Mouse (Mus musculus) layer of hippocampus, postnatal 14 days (tissue): Measurements from ENCODE around the gene Tnc. TPM values are rescaled to one million over a fixed set of nuclear protein-coding genes. Genes with fewer than 3 reads are reported as not detected.
"Not testable (repeated sequence)": the region's sequence is repeated elsewhere in the genome, so short reads cannot be mapped to it uniquely, and the experiment has no call there.

Experiments
- DNase-seq, 2 experiments: peaks; one replicate each; pipeline ENCODE4 v3.0.0; 2021 to 2022; ENCODE audit warnings: low spot score in 2 of 2, mixed read lengths in 1 of 2
- total RNA-seq, 2 experiments: library from RNA; stranded (reverse); gene quantifications; 2 replicates each; pipeline ENCODE4 v1.2.3; 2021

Tnc gene
- total RNA-seq, 2 experiments from 2014 or later, result 15.9 to 18.7 TPM

DNA sequence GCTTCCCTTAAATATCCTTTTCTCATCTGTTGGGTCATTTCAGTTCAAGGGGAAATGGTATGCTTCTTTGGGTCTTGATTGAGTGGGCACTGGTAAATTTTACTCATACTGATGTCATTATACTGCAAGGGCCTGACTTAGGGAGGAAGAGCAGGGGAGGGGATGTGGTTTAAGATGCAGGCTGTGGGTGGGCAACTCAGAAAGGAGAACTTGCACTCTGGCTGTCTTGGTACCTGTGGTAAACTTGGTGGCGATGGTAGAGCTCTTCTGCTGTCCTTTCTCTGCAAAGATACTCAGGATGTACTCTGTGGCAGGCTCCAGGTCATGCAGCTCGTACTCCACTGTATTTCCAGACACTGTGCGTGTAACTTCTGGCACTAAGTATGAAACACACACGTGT is 75.9 kb downstream of the Tnc start:
- DNase-seq, result no peak

DNA sequence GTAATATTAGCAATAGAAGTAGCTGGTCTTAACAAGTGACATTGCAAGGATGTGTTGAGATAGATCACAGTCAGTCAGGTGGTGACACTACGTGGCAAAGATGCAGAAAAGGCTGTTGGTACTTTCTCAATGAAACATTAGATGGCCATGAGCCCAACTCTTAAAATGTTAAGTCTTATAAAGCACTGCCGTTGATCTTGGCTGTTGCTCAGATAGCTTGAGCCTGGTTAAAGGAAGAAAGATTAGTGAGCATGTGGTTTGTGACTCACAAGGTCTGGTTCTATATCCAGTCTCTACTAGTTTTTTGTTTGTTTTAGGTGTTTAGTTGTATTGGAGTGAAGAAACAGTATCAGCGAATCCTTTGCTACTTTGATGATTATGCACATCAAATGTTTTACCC is 76.9 kb downstream of the Tnc start:
- DNase-seq, result no peak

DNA sequence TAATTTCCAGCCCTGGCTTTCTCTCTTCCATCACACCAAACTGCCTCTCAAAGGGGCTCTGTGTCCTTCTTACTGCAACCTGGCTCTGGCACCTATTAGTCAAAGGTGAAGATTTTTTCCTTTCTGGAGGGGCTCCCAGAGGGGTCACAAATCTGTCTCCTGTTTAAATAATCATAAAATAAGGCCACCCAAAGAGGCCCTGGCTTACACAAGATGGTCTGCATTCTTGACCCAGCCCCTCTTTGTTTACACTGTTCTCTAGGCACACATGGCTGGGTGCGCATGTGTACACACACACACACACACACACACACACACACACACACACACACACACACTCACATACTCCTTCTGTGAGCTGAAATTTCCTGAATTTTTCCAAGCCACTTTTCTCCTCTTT is 83.4 kb downstream of the Tnc start:
- DNase-seq, result no peak

DNA sequence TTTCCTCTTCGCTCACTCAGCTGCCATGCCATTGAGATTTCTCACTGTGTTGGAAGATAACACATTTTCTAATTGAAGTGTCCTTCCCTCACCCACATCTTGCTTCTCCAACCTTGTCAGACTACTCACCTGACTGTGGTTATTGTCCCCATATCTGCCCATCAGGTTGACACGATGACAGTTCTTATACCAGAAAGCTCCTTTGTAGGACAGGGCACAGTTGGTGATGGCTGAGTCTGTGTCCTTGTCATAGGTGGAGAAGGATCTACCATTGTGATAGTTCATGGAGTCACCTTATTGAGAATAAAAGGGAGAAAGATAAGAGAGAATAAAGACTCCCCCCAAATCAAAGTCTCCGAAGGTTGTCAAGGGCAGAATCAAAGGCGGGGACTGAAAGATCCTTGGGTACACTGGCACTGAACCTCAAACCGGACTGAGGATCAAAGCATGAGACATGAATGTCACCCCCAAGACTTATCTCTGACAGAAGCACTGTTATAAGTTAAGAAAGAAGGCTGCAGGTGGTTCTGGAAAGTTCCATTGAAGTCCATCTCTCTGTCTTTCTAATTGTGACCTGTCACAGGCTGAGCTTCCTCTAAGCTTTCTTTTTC is 84.9 kb downstream of the Tnc start:
- no peak for DNase-seq

DNA sequence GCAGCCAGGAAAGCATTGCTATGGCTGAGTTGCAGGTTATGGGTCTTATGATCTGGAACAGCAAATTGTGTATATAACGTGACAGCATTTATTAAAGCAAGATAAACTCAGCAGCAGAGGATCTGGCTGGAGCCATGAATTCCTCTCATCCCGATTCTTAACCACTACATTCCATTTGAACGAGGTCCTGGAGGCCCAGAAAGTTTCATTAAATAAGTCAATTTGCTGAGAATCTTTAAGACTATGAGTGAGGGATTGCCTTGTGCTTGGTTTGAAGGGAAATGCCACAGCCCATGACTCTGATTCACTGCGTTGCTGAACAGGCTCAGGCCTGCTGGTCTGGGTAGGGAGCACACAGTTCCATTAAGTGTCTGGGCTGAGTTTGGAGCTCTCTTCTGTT is 88.2 kb downstream of the Tnc start:
- DNase-seq, result no peak

DNA sequence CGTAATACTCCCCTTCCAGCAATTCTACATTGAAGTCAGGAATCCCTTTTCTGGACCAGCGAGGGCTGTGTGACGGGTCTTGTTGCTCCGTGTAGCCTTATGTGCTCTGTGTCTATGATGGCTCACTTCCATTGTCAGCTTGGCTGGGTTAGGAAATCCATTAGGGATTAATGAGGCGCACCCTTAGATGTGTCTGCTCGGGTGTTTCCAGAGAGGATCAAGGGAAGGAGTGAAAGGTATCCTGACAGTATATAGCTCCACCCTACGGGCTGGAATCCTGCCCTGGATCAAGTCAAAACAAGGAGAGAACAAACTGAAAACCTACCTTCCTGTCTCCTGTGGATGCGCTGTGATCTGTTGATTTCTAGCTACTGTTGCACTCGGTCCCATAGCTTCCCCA is 96.8 kb downstream of the Tnc start:
- DNase-seq, result no peak

DNA sequence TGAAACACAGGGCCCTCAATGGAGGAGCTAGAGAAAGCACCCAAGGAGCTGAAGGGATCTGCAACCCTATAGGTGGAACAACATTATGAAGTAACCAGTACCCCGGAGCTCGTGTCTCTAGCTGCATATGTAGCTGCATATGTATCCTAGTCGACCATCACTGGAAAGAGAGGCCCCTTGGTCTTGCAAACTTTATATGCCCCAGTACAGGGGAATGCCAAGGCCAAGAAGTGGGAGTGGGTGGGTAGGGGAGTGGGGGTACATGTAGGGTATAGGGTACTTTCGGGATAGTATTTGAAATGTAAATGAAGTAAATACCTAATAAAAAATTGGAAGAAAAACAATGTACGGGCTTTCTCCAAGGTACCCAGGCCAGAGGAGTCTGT is 98.1 kb downstream of the Tnc start:
- not testable (repeated sequence) for DNase-seq

DNA sequence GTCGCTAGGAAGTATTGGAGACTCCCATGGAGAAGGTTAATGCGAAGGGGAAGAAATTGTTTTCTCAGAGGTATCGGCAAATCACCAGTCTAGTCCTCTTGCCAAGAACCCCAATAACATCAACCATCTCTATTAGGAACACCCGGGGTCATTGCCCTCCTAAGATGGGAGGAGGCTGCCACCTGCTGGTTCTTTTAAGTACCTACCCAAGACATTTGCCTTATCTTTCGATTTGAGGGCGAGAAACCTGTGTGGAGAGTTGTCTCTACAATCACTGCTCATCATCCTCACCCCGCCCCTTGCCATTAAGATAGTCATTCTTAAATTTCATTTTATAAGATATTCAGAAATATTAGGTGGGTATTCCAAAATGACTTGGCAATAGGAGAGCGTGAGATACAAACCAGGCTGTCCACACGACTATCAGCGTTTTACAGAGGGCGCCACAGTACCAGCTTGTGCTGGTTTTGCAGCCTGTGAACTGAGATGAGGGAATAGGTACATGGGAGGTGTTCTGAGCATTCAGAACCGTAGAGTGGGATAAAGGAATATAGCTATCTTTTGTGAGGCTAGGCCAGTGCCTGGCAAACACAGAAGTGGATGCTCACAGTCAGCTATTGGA is 98.6 kb downstream of the Tnc start:
- peak; percentile 68 to 70 for DNase-seq

DNA sequence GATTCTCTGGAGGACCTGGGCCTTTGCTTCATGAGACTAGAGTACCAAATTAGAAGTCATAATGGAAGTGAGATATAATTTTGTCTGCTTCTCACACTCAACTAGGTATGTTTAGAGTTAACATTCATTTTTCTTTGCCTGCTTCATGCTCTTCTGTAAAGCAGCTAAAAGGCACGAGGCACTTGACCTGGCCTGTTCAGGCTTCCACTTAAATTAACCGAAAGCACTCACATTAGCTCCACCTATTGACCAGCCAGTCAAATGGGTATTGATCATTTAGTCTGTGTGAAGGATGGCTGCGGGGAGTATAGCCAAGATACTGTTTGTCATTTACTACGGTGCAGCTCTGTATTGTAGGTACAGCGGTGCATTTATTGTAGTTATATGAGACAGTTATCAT is 103.0 kb downstream of the Tnc start:
- DNase-seq, result no peak

DNA sequence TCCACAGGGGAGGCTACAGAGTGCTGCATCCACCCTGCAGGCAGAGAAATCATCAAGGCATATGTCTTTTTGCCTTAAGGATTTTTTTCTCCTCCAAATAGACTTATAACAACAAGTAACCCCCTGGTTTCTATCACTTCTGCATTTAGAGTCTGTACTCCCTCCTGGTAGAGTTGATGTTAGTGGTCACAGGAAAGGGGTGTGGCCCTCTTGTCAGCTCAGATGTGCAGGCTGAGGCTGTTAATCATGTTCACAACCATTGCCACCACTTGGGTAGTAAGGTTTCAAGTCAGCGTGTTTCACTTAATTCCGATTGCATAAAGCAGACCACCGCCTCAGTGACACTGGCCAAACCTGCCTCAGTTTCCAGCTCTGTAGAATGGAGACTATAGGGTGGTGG is 103.9 kb downstream of the Tnc start:
- DNase-seq, result no peak

DNA sequence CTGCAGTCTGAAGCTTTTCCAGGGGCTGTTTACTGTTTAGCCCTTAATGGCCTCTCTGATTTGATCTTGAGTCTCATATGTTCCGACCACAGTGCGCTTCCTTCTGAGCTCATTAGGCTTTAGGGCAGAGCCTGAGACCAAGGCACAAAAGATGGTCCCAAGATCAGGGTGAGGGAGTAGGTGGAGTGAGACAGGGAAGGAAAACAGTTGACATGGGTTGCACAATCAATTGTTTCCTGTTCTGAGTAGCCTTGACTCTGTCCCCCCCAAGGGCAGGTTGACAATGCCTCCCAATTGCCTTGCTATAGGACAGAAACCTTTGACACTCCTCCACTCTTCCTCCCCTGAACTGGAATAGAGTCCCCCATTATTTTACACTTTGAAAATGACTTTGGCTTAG is 105.4 kb downstream of the Tnc start:
- DNase-seq, result no peak

DNA sequence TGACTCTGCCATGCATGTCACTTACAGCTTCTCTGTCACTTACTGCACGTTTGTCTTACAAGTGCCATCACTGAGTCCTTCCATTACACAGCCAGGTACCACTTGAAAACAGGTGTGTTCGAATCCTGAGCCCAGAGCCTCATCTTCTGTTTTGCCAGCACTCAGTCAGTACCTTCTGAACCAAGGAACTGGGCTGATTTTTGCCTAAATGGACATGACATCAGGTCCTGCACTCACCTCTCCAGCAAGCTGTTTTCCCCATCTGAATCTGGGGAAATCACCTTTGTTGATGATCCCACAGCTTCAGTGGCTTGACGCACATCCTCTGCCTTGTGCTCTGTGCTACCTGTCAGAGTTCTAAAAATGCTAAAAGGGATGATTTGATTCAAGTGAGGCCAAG is 107.4 kb downstream of the Tnc start:
- no peak for DNase-seq

DNA sequence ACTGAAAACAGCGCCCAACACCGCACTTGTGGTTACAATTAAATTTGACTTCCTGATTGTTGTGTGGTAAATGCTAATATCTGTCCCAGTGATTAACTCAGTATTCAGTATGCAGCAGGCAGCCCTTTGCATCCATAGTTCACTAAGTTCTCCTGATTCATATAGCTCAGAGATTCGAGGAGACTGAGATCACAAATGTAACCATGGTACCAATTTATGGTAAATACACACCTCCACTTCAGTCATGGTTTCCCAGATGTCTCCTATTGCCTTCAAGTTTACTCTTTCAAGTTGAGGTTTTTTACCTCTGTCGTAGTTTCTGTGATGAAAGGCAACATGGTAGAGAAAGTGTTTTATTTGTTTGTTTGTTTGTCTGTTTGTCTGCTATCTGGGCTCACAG is 110.9 kb downstream of the Tnc start:
- DNase-seq, result no peak

DNA sequence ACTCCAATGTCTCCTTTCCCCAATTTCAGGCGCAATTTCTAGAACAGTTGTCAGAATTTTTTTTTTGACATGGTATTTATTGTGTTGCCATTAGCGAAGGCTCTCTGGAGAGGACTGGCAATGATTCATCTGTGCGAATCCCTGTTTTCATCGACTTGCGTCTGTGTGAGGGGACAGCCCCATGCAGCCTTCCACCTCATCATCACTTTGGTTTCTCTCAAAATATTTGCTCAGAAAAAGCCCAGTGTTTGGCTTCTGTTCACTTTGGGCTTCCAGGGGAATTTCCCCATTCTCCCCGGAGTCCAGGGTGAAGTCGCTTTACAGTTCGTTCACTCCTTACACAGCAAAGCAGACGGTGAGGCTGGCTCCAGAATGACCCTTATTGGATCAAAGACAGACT is 111.5 kb downstream of the Tnc start:
- no peak for DNase-seq

DNA sequence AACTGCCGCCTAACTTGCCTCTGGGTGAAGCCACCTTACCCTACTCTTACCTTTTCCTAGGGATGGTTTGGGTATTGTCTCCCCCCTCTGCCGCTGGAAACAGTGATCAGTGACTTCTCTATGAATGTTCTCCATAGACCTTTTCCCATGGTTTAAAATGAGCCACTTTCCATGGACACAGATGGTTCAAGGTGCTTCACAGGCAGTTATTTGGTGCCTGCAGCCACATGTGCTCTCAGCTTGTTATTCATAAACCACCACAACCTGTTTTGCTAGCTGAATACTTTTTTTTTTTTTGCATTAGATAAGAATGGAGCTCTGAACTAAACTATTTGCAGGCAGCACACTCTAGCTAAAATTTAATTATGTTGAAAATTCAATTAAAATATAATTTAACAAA is 116.0 kb downstream of the Tnc start:
- no peak for DNase-seq

DNA sequence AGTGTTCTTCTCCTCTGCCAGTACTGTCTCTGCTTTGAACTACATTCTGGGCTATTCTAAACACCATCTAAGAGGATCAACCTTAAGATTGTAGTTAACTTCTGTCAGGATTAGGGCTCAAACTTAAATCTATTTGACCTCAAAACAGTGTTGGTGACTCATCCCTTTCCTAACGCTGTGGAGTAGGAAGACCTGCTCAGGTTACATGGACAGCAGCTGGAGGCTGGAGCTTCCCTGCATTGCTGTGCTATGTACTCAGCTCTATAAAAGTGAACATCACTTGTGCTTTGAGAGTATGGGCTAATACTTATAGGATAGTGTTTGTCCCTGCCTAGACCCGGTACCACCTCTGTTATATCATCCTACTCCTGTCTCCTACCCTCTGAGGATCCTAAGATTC is 117.3 kb downstream of the Tnc start:
- no peak for DNase-seq

DNA sequence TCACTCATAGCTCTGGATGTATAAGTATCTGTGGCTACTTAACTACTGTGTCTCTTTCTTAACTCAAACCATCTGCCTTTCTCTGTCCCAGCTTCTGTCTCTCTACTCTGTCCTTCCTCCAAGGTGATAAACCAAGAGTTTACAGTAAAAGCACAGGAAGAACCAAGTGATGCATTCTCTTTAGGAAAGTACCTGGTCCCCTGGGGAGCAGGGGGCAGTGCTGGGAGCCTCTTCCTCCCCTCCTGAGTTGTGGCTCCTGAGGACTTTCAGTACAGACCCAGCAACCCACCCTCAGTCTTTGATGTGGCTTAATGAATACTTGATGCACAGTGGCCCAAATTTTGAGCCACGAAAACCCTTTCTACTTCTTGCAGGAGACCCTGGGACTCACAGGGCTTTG is 118.6 kb downstream of the Tnc start:
- no peak for DNase-seq

DNA sequence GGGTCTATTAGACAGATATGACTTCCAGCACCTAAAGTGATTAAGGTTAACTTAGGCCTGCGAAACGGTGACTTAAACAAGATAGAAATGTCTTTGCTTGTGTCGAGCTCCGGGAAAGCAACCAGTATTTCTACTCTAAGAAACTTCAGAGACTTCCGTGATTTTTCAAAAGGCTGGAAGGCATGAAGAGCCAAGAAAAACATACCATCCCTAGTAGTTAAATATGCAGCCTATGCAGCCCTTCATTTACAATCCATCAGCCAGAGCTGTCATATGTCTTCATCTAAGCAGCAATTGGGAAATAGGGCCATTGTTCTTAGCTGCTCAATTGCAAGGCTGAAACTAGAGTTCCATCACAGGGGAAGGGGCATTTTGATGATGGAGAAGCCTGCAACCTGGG is 129.6 kb downstream of the Tnc start:
- no peak for DNase-seq

DNA sequence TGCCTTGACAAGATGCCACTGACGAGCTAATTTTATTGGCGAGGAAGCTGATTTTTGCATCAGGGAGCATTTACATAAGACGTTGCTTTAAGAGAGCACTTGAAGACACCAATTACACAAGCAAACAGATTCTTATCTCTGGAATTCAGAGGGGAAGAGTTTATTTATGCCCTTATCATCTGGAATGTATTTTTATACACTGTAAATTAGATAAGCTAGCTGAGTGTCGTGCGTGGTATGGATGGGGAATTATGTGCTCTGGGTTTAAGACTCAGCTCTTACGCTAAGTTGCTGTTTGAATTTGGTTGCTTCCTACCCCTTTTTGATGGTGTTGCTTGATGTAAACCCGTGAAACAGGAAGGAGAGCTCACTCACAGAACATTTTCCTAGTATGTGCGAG is 130.1 kb downstream of the Tnc start:
- no peak for DNase-seq

DNA sequence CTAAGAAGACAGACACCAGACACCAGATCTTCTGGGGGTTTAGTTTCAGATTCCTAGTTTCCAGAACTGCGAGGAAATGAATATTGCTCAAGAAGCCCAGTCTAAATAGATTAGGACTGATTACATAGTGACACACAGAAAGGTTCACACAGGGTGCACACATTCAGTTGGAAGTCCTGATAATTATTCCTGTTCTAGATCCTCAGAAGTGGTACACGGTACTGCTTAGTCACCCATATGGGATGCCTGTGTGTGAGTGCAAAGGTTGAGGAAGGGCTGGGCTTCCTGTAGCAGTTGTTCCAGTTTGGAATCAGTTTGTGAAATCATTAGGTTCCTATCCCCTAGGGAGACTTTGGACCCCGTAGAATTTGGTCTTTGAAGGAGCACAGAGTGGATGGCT is 130.5 kb downstream of the Tnc start:
- DNase-seq, result no peak
